Mouse (Mus musculus) monocyte, adult 59 days (primary cell): Measurements from ENCODE around the gene Tmem186. TPM values are rescaled to one million over a fixed set of nuclear protein-coding genes. Genes with fewer than 3 reads are reported as not detected.

Experiments
- total RNA-seq, 2 experiments: library from RNA; stranded (reverse); gene quantifications; one replicate each; pipeline ENCODE4 v1.2.4; 2023

The Tmem186 gene
- total RNA-seq, result 1 to 10 TPM; 2.9 to 4.7 TPM

GRCm38 (mm10) chr16:8637217-8638051 lies at the start of gene Tmem186, which contains the start of gene Pmm2:
Tmem186 (minus strand) TSS chr16:8637712.
Pmm2 (plus strand) TSS chr16:8637674.

GRCm38 (mm10) chr16:8680470-8680869 lies 43.0 kb upstream of the Tmem186 start, which contains the start of gene Gm5767:
Gm5767 (plus strand) TSS chr16:8680770.

GRCm38 (mm10) chr16:8671551-8672349 lies 34.2 kb upstream of the Tmem186 start, which contains the start of gene Carhsp1:
Carhsp1 (minus strand) TSS chr16:8672155.

Other genes with a start within 250 kb of the Tmem186 start
- not detected for gene Tmem114, start 212.6 kb downstream of the Tmem186 start, total RNA-seq
- 1 to 10 TPM; 5.4 to 6.1 TPM for gene Mettl22, start 166.9 kb downstream of the Tmem186 start, total RNA-seq
- under 1 TPM in 1 of 2 experiments, not detected in 1; 0.26 TPM for gene Abat, start 124.3 kb downstream of the Tmem186 start, total RNA-seq
- 10 to 100 TPM; 58.9 to 61.7 TPM for gene Pmm2, start within 50 bp of the Tmem186 start, total RNA-seq
- gene Carhsp1, start 34.4 kb upstream of the Tmem186 start, total RNA-seq, result 10 to 100 TPM; 15.7 to 19.1 TPM
- not detected for gene Gm5767, start 43.1 kb upstream of the Tmem186 start, total RNA-seq
- 100 to 1,000 TPM; 160 to 162 TPM for gene Usp7, start 154.6 kb upstream of the Tmem186 start, total RNA-seq
- gene 1810013L24Rik, start 192.4 kb upstream of the Tmem186 start, total RNA-seq, result 100 to 1,000 TPM; 112 to 117 TPM